Comparison of ENCODE assay signal across 9 mouse cellular contexts in genomic region chr16:90921471-90922159, GRCm38 (mm10). TPM values are rescaled to one million over a fixed set of nuclear protein-coding genes. Genes with fewer than 3 reads are reported as not detected.
A peak's percentile ranks its signal among the peaks of the same experiment; 100 is the strongest.
DNase-seq lines count a peak whose midpoint lies in the region; ATAC-seq and TF ChIP-seq lines count a peak whose summit lies in the region.
"Had no signal": no experiment of that assay in that cellular context is flagged by ENCODE, and none has a peak within 500 bp of the region (broad histone marks: within the 10 kb centered on the region; RNA-seq: fewer than 3 reads in every experiment).

No protein-coding gene starts in this region.

- 0 out of 2 replicates have a peak, but pooled peaks cover 3% of the 10 kb centered on the region for H3K27me3 ChIP-seq in lung, embryonic 14.5 days (ENCODE audit: insufficient read depth, low read length)
- 0 out of 2 replicates have a peak, but pooled peaks cover 7% of the 10 kb centered on the region for H3K27me3 ChIP-seq in heart, embryonic 12.5 days (replicated peaks)

- H3K27ac ChIP-seq in lung, embryonic 14.5 days (ENCODE audit: low read depth): no peak overlapping the region
- H3K27ac ChIP-seq in heart, embryonic 12.5 days (ENCODE audit: poor library complexity, severe bottlenecking): peak overlapping the region; percentile 18; the same call in 1 of the 2 replicates

- peak; percentile 62 for DNase-seq in lung, embryonic 14.5 days
- no peak for DNase-seq in lung, postnatal 25 days (ENCODE audit: low spot score)
- DNase-seq in cerebellum, postnatal 10 days: peak; percentile 91 to 95
- DNase-seq in lung, postnatal 4 days: peak; percentile 36 to 78
- no peak for DNase-seq in right cerebral cortex, adult 18-20 months
- no peak for DNase-seq in spleen, adult 12 weeks (ENCODE audit: low spot score)
- DNase-seq in thymus, postnatal 4 days: no peak
- DNase-seq: thymus, postnatal 25 days had no signal

- ATAC-seq in lung, embryonic 14.5 days (ENCODE audit: insufficient read depth): peak; percentile 75
- peak; percentile 70 for ATAC-seq in heart, embryonic 12.5 days (ENCODE audit: insufficient number of reproducible peaks, low FRiP score)

- no peak overlapping the region for H3K4me2 ChIP-seq in lung, embryonic 14.5 days
- 0 out of 2 replicates have a peak overlapping the region, but pooled peaks have one; percentile 12 for H3K4me2 ChIP-seq in heart, embryonic 12.5 days

- H3K36me3 ChIP-seq in lung, embryonic 14.5 days (ENCODE audit: insufficient read depth): 0 out of 2 replicates have a peak, but pooled peaks cover 5% of the 10 kb centered on the region
- peaks cover 8% of the 10 kb centered on the region for H3K36me3 ChIP-seq in heart, embryonic 12.5 days

- peak; percentile 23; the same call in 1 of the 2 replicates for TF ChIP-seq CTCF in lung, embryonic 14.5 days (IDR thresholded peaks at IDR 0.05; ENCODE audit: low read depth)

- 30% methylated on average over 10 of the region's 10 CpGs for WGBS in lung, embryonic 14.5 days
- 24% methylated on average over 10 of the region's 10 CpGs for WGBS in heart, embryonic 12.5 days

- no peaks in the 10 kb centered on the region for H3K9me3 ChIP-seq in lung, embryonic 14.5 days (ENCODE audit: low read depth, low read length)
- H3K9me3 ChIP-seq in heart, embryonic 12.5 days (replicated peaks): peaks cover 5% of the 10 kb centered on the region; the same call in 1 of the 2 replicates

- H3K4me1 ChIP-seq in lung, embryonic 14.5 days (ENCODE audit: insufficient read depth): peaks cover 4% of the 10 kb centered on the region; the same call in 1 of the 2 replicates
- peaks cover 16% of the 10 kb centered on the region for H3K4me1 ChIP-seq in heart, embryonic 12.5 days (replicated peaks)

- H3K4me3 ChIP-seq in lung, embryonic 14.5 days (ENCODE audit: low read depth, low read length): no peak overlapping the region
- no peak overlapping the region for H3K4me3 ChIP-seq in heart, embryonic 12.5 days

- H3K9ac ChIP-seq in lung, embryonic 14.5 days: no peak overlapping the region
- H3K9ac ChIP-seq in heart, embryonic 12.5 days: no peak overlapping the region

RNA-seq across cellular contexts. Expression of gene Cfap298, which starts 13.3 kb away (rescaled TPM):
- 42.8 and 45.2 TPM in 2 replicates for polyA plus RNA-seq in lung, embryonic 14.5 days (2014; fragmentation: Nextera tagmentation; extraction: Ambion mirVana)
- polyA plus RNA-seq in heart, embryonic 12.5 days (2016; fragmentation: Nextera tagmentation; extraction: Ambion mirVana): 49.0 and 50.4 TPM in 2 replicates

Comparison
In these comparisons a context has a peak if more than half of its experiments do, and no peak if none do; other contexts are left out.
1. DNase-seq: peak in lung, embryonic 14.5 days (single experiment), cerebellum, postnatal 10 days (2 of 2) and lung, postnatal 4 days (2 of 2); none in lung, postnatal 25 days (single experiment), right cerebral cortex, adult 18-20 months (single experiment), spleen, adult 12 weeks (single experiment) and thymus, postnatal 4 days (single experiment).